Mouse (Mus musculus) hindbrain, postnatal 0 days (tissue): ENCODE measurements around the gene Olfr844. TPM values are rescaled to one million over a fixed set of nuclear protein-coding genes. Genes with fewer than 3 reads are reported as not detected.

Experiments
- ATAC-seq: fragments of 200-750 bp; cut with Nextera tagmentation; 2 replicates; pipeline ENCODE4 v1.8.0; 2017; ENCODE audit warnings: mild to moderate bottlenecking, moderate TSS enrichment, moderate library complexity
- DNase-seq: peaks from one replicate; pipeline ENCODE4 v3.0.0-alpha.2; 2015; ENCODE audit warnings: low spot score
- H3K27ac ChIP-seq: fragments of 300-500 bp; sonication (generic); 2 replicates; pipeline ENCODE4 v1.5.1; 2014; ENCODE audit warnings: mild to moderate bottlenecking
- H3K27me3 ChIP-seq: fragments of 300-500 bp; sonication (generic); 2 replicates; pipeline ENCODE4 v1.6.1; 2014; ENCODE audit warnings: low read length, mixed read lengths; ENCODE audit not compliant: insufficient read depth
- H3K36me3 ChIP-seq: fragments of 300-500 bp; sonication (generic); 2 replicates; pipeline ENCODE4 v1.6.1; 2014; ENCODE audit warnings: low read length, mixed read lengths; ENCODE audit not compliant: insufficient read depth
- H3K4me1 ChIP-seq: fragments of 300-500 bp; sonication (generic); 2 replicates; pipeline ENCODE4 v1.6.1; 2014; ENCODE audit warnings: antibody characterized with exemption, low read length, mixed read lengths; ENCODE audit not compliant: insufficient read depth
- H3K4me2 ChIP-seq: fragments of 300-500 bp; sonication (generic); 2 replicates; pipeline ENCODE4 v1.6.1; 2014; ENCODE audit warnings: low read depth, mild to moderate bottlenecking, low read length, moderate library complexity, mixed read lengths
- H3K4me3 ChIP-seq: fragments of 300-500 bp; sonication (generic); 2 replicates; pipeline ENCODE4 v1.5.1; 2014; ENCODE audit warnings: low read length
- H3K9ac ChIP-seq: fragments of 300-500 bp; sonication (generic); replicated peaks from 2 replicates; pipeline ENCODE4 v1.6.1; 2014; ENCODE audit warnings: mild to moderate bottlenecking, low read length, moderate library complexity, mixed read lengths
- H3K9me3 ChIP-seq: fragments of 300-500 bp; sonication (generic); 2 replicates; pipeline ENCODE4 v1.6.1; 2016; ENCODE audit warnings: low read length, mixed read lengths
- CTCF ChIP-seq: IDR thresholded peaks from 2 replicates; pipeline ENCODE4 v1.5.1; 2016; ENCODE audit warnings: antibody characterized with exemption, control low read depth, low read depth
- WGBS: fragments of 180-500 bp; shearing (Covaris S2); extraction: QIAGEN DNeasy Blood & Tissue Kit; methylation state at CpG from one replicate; pipeline ENCODE4 v1.1.7; 2014; 5-methylcytosine and 5-hydroxymethylcytosine counted together
- polyA plus RNA-seq: library from polyadenylated mRNA; unstranded; fragments of >200 nt; fragmentation: Nextera tagmentation; extraction: Ambion mirVana; gene quantifications from 2 replicates; pipeline ENCODE4 v1.2.1, GENCODE M21; 2015
- total RNA-seq: library from RNA; depleted of rRNA; stranded (reverse); fragments of >200 nt; gene quantifications from 2 replicates; pipeline ENCODE4 v1.2.3, GENCODE M21; 2014; rRNA removed

The Olfr844 gene
- total RNA-seq (not detected in 2 replicates), polyA plus RNA-seq (not detected in 2 replicates)

DNA sequence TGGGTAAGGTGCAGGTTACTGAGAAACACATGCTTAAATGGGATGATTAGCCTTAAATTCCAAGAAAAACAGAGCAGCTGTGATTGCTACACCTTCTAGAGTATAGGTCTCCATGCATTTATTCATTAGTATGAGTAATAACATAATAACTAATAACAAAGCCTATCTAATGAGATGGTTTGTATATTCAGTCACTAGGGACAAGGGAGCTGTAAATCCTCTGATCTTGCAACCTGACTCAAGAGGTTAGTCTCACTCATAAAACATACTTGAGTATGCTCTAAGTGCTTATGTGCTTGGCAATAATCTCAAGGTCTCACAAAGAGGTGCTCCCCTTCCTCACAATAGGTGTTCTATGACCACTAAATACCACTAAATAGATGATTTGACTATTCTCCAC, at the start of gene Olfr844:
Gene Olfr844 (plus strand): TSS at position 301 of the 400 bp plus-strand sequence.
- no peak for TF ChIP-seq CTCF
- ATAC-seq: no peak
- no peak for DNase-seq
- Histone ChIP-seq H3K4me3 (no peak within 1 kb of the TSS), H3K4me1 (no peaks in the 10 kb centered on the region), H3K36me3 (no peaks in the 10 kb centered on the region), H3K27me3 (no peaks in the 10 kb centered on the region), H3K9ac (no peak within 1 kb of the TSS), H3K4me2 (no peak within 1 kb of the TSS), H3K9me3 (peaks cover 10% of the 10 kb centered on the region; the same call in 1 of the 2 replicates), H3K27ac (no peak within 1 kb of the TSS)

DNA sequence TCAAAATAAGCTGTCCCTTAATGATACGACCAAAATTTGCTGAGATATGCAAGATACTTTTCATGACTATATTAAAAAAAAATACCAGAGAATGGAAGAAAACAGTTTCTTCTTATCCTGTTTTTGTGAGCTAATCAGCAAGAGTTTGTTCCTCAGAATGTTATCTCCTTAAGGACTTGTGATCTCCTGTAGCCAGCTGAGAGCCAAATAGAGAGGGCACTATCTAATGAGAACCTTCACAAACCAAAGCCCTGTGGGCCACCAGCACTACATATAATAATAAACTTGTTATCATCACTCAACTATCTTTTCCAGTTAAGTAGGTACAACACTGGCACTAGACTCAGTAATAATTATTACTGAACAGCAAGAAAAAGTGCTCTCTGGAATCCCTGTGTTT, 20.0 kb downstream of the Olfr844 start, which contains the start of gene Olfr845:
Gene Olfr845 (plus strand): TSS at position 301 of the 400 bp plus-strand sequence.
- H3K27ac ChIP-seq: no peak within 1 kb of the TSS
- ATAC-seq: no peak
- H3K9ac ChIP-seq: no peak within 1 kb of the TSS
- H3K4me3 ChIP-seq: no peak within 1 kb of the TSS
- WGBS: 74% methylated on average over 1 of the region's 1 CpGs
- DNase-seq: no peak
- H3K36me3 ChIP-seq: no peaks in the 10 kb centered on the region
- 0 out of 2 replicates have a peak, but pooled peaks cover 10% of the 10 kb centered on the region for H3K9me3 ChIP-seq
- H3K27me3 ChIP-seq: no peaks in the 10 kb centered on the region
- H3K4me1 ChIP-seq: no peaks in the 10 kb centered on the region
- H3K4me2 ChIP-seq: no peak within 1 kb of the TSS
- no peak for TF ChIP-seq CTCF

DNA sequence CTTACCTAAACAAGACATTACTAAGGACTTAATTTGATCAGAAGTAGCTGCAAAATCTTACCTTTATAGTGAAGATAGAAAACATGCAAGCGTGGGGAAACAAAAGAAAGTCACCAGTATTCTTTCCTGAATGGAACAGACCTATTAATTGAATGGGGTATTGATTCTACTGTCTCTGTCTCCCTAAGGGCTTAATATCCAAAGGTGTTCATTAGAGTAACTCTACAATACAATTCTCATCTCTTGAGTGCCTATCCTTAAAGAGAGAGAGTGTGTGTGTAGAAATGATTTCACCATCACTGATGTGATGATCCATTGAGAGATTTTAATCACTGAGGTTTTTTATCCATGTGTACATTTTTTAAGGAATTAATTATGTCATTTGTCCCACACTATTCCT, 47.8 kb downstream of the Olfr844 start, which contains the start of gene Olfr846:
Gene Olfr846 (minus strand): TSS at position 101 of the 400 bp plus-strand sequence.
- Histone ChIP-seq H3K36me3 (no peaks in the 10 kb centered on the region), H3K4me3 (no peak within 1 kb of the TSS), H3K4me1 (no peaks in the 10 kb centered on the region), H3K9ac (no peak within 1 kb of the TSS), H3K4me2 (no peak within 1 kb of the TSS), H3K9me3 (peaks cover 8% of the 10 kb centered on the region; the same call in 1 of the 2 replicates), H3K27me3 (no peaks in the 10 kb centered on the region), H3K27ac (no peak within 1 kb of the TSS)
- 53% methylated on average over 1 of the region's 1 CpGs for WGBS
- DNase-seq (no peak), ATAC-seq (no peak)
- TF ChIP-seq CTCF: no peak

Other genes starting within 250 kb of the Olfr844 start
- not detected in 2 replicates for gene Olfr836, start 196.0 kb upstream of the Olfr844 start, total RNA-seq
- gene Olfr836, start 196.0 kb upstream of the Olfr844 start, polyA plus RNA-seq: not detected in 2 replicates
- gene Olfr837, start 180.0 kb upstream of the Olfr844 start, total RNA-seq: not detected in 2 replicates
- not detected in 2 replicates for gene Olfr837, start 180.0 kb upstream of the Olfr844 start, polyA plus RNA-seq
- 0.05 TPM in 1 of 2 replicates, not detected in the other for gene Olfr839-ps1, start 139.0 kb upstream of the Olfr844 start, total RNA-seq
- gene Olfr839-ps1, start 139.0 kb upstream of the Olfr844 start, polyA plus RNA-seq: not detected in 2 replicates
- not detected in 2 replicates for gene Olfr843, start 64.4 kb upstream of the Olfr844 start, total RNA-seq
- gene Olfr843, start 64.4 kb upstream of the Olfr844 start, polyA plus RNA-seq: not detected in 2 replicates
- not detected in 2 replicates for gene Olfr845, start 20.1 kb downstream of the Olfr844 start, total RNA-seq
- gene Olfr845, start 20.1 kb downstream of the Olfr844 start, polyA plus RNA-seq: not detected in 2 replicates
- gene Olfr846, start 47.7 kb downstream of the Olfr844 start, total RNA-seq: not detected in 2 replicates
- gene Olfr846, start 47.7 kb downstream of the Olfr844 start, polyA plus RNA-seq: not detected in 2 replicates
- gene Olfr847, start 62.3 kb downstream of the Olfr844 start, total RNA-seq: not detected in 2 replicates
- gene Olfr847, start 62.3 kb downstream of the Olfr844 start, polyA plus RNA-seq: not detected in 2 replicates
- gene Olfr849, start 123.9 kb downstream of the Olfr844 start, total RNA-seq: not detected in 2 replicates
- not detected in 2 replicates for gene Olfr849, start 123.9 kb downstream of the Olfr844 start, polyA plus RNA-seq
- not detected in 2 replicates for gene Olfr850, start 161.9 kb downstream of the Olfr844 start, total RNA-seq
- not detected in 2 replicates for gene Olfr850, start 161.9 kb downstream of the Olfr844 start, polyA plus RNA-seq
- not detected in 2 replicates for gene Olfr851, start 176.9 kb downstream of the Olfr844 start, total RNA-seq
- gene Olfr851, start 176.9 kb downstream of the Olfr844 start, polyA plus RNA-seq: not detected in 2 replicates
- gene Olfr853, start 224.7 kb downstream of the Olfr844 start, total RNA-seq: not detected in 2 replicates
- not detected in 2 replicates for gene Olfr853, start 224.7 kb downstream of the Olfr844 start, polyA plus RNA-seq